Mouse (Mus musculus): ENCODE results near the gene F8a. TPM values are rescaled to one million over a fixed set of nuclear protein-coding genes. Genes with fewer than 3 reads are reported as not detected.
A peak's percentile ranks its signal among the peaks of the same experiment; 100 is the strongest.
"Not testable (repeated sequence)": the region's sequence is repeated elsewhere in the genome, so short reads cannot be mapped to it uniquely, and the experiment has no call there.

The F8a gene
- 3.2 and 3.5 TPM in 2 replicates for polyA plus RNA-seq (2015; fragmentation: Nextera tagmentation; extraction: Ambion mirVana)

- WGBS (ENCODE audit: insufficient replicate concordance), result 12% methylated on average over 39 of the region's 39 CpGs
- peak within 1 kb of the TSS; percentile 84 for H3K4me2 ChIP-seq
- peaks cover 5% of the 10 kb centered on the region; the same call in 1 of the 2 replicates for H3K4me1 ChIP-seq (replicated peaks)
- no peaks in the 10 kb centered on the region for H3K9me3 ChIP-seq (replicated peaks)
- H3K27ac ChIP-seq (replicated peaks), result peak within 1 kb of the TSS; percentile 77
- peaks cover 7% of the 10 kb centered on the region for H3K27me3 ChIP-seq
- peak within 1 kb of the TSS; percentile 66 for H3K4me3 ChIP-seq (replicated peaks)
- no peaks in the 10 kb centered on the region for H3K36me3 ChIP-seq (replicated peaks)
- peak within 1 kb of the TSS; percentile 43 for H3K9ac ChIP-seq
- ATAC-seq (ENCODE audit: insufficient read depth), result peak; percentile 89
These were observed at the start of gene F8a for GRCm38 (mm10) chrX:73227914-73228605. TSS of gene F8a (plus strand) at chrX:73228291.

GRCm38 (mm10) chrX:73191934-73192333 lies 36.2 kb upstream of the F8a start, which contains the start of gene Xlr3b:
TSS of gene Xlr3b (plus strand) at chrX:73192207.
- H3K27me3 ChIP-seq; H3K9me3 ChIP-seq (replicated peaks); H3K27ac ChIP-seq (replicated peaks); H3K36me3 ChIP-seq (replicated peaks); H3K4me1 ChIP-seq (replicated peaks); H3K4me2 ChIP-seq; H3K9ac ChIP-seq; ATAC-seq (ENCODE audit: insufficient read depth); H3K4me3 ChIP-seq (replicated peaks): not testable (repeated sequence)
- WGBS (ENCODE audit: insufficient replicate concordance), result 55% methylated on average over 12 of the region's 12 CpGs

- ATAC-seq (ENCODE audit: insufficient read depth); H3K36me3 ChIP-seq (replicated peaks); H3K27ac ChIP-seq (replicated peaks); H3K4me1 ChIP-seq (replicated peaks); H3K9me3 ChIP-seq (replicated peaks); H3K4me3 ChIP-seq (replicated peaks); H3K9ac ChIP-seq; H3K27me3 ChIP-seq; H3K4me2 ChIP-seq: not testable (repeated sequence)
- WGBS (ENCODE audit: insufficient replicate concordance), result 36% methylated on average over 18 of the region's 19 CpGs
These were observed 14.1 kb upstream of the F8a start, which contains the start of gene Xlr4b for GRCm38 (mm10) chrX:73213819-73214564. TSS of gene Xlr4b (plus strand) at chrX:73214333.

- no peaks in the 10 kb centered on the region for H3K9me3 ChIP-seq (replicated peaks)
- H3K27me3 ChIP-seq, result peaks cover 7% of the 10 kb centered on the region
- no peak overlapping the region for H3K4me3 ChIP-seq (replicated peaks)
- H3K27ac ChIP-seq (replicated peaks), result no peak overlapping the region
- H3K9ac ChIP-seq, result no peak overlapping the region
- WGBS (ENCODE audit: insufficient replicate concordance), result 37% methylated on average over 1 of the region's 1 CpGs
- ATAC-seq (ENCODE audit: insufficient read depth), result no peak
- no peaks in the 10 kb centered on the region for H3K36me3 ChIP-seq (replicated peaks)
- H3K4me2 ChIP-seq, result no peak overlapping the region
- peaks cover 5% of the 10 kb centered on the region; the same call in 1 of the 2 replicates for H3K4me1 ChIP-seq (replicated peaks)
These were observed 2.7 kb upstream of the F8a start for GRCm38 (mm10) chrX:73225365-73225764.

- H3K4me1 ChIP-seq (replicated peaks), result peaks cover 5% of the 10 kb centered on the region; the same call in 1 of the 2 replicates
- peak overlapping the region; percentile 43 for H3K9ac ChIP-seq
- H3K27me3 ChIP-seq, result peaks cover 7% of the 10 kb centered on the region
- H3K4me3 ChIP-seq (replicated peaks), result peak overlapping the region; percentile 66
- H3K27ac ChIP-seq (replicated peaks), result 0 out of 2 replicates have a peak overlapping the region, but pooled peaks have one; percentile 77
- WGBS (ENCODE audit: insufficient replicate concordance), result 12% methylated on average over 51 of the region's 51 CpGs
- peak; percentile 37 for ATAC-seq (ENCODE audit: insufficient read depth)
- H3K36me3 ChIP-seq (replicated peaks), result no peaks in the 10 kb centered on the region
- no peaks in the 10 kb centered on the region for H3K9me3 ChIP-seq (replicated peaks)
- peak overlapping the region; percentile 84 for H3K4me2 ChIP-seq
These were observed 619 bp downstream of the F8a start for GRCm38 (mm10) chrX:73228606-73229214.

GRCm38 (mm10) chrX:73229288-73229687 lies 1.2 kb downstream of the F8a start:
- no peak for ATAC-seq (ENCODE audit: insufficient read depth)
- Histone ChIP-seq H3K27me3 (peaks cover 7% of the 10 kb centered on the region), H3K27ac (replicated peaks) (no peak overlapping the region), H3K4me1 (replicated peaks) (peaks cover 5% of the 10 kb centered on the region; the same call in 1 of the 2 replicates), H3K4me2 (peak overlapping the region; percentile 84), H3K4me3 (replicated peaks) (peak overlapping the region; percentile 66), H3K9ac (peak overlapping the region; percentile 43; the same call in 1 of the 2 replicates), H3K9me3 (replicated peaks) (no peaks in the 10 kb centered on the region), H3K36me3 (replicated peaks) (no peaks in the 10 kb centered on the region)
- 21% methylated on average over 3 of the region's 3 CpGs for WGBS (ENCODE audit: insufficient replicate concordance)

- not testable (repeated sequence) for H3K9ac ChIP-seq; H3K9me3 ChIP-seq (replicated peaks); H3K36me3 ChIP-seq (replicated peaks); H3K4me2 ChIP-seq; H3K4me1 ChIP-seq (replicated peaks); H3K27ac ChIP-seq (replicated peaks); H3K4me3 ChIP-seq (replicated peaks); H3K27me3 ChIP-seq; ATAC-seq (ENCODE audit: insufficient read depth)
- 45% methylated on average over 14 of the region's 14 CpGs for WGBS (ENCODE audit: insufficient replicate concordance)
These were observed 14.8 kb downstream of the F8a start, which contains the start of gene Xlr4c for GRCm38 (mm10) chrX:73242821-73243325. TSS of gene Xlr4c (minus strand) at chrX:73243130.

- ATAC-seq (ENCODE audit: insufficient read depth); H3K27ac ChIP-seq (replicated peaks); H3K9ac ChIP-seq; H3K4me3 ChIP-seq (replicated peaks); H3K4me1 ChIP-seq (replicated peaks); H3K36me3 ChIP-seq (replicated peaks); H3K9me3 ChIP-seq (replicated peaks); H3K27me3 ChIP-seq; H3K4me2 ChIP-seq: not testable (repeated sequence)
- 50% methylated on average over 1 of the region's 2 CpGs for WGBS (ENCODE audit: insufficient replicate concordance)
These were observed 34.3 kb downstream of the F8a start for GRCm38 (mm10) chrX:73262428-73262827.

- not testable (repeated sequence) for H3K4me1 ChIP-seq (replicated peaks); H3K4me2 ChIP-seq; H3K9ac ChIP-seq; H3K36me3 ChIP-seq (replicated peaks); H3K27me3 ChIP-seq; H3K27ac ChIP-seq (replicated peaks); H3K4me3 ChIP-seq (replicated peaks); H3K9me3 ChIP-seq (replicated peaks); ATAC-seq (ENCODE audit: insufficient read depth)
- WGBS (ENCODE audit: insufficient replicate concordance), result 72% methylated on average over 14 of the region's 14 CpGs
These were observed 37.2 kb downstream of the F8a start, which contains the start of gene Xlr3c for GRCm38 (mm10) chrX:73265270-73265669. TSS of gene Xlr3c (minus strand) at chrX:73265390.
